Mouse (Mus musculus) forebrain, embryonic 15.5 days (tissue): ENCODE results near the gene Tbx2. TPM values are rescaled to one million over a fixed set of nuclear protein-coding genes. Genes with fewer than 3 reads are reported as not detected.

Source experiments
- ATAC-seq: fragments of 200-750 bp; cut with Nextera tagmentation; replicated peaks from 2 replicates; pipeline ENCODE4 v1.8.0; 2017; ENCODE audit warnings: mild to moderate bottlenecking, moderate TSS enrichment, moderate library complexity
- H3K27ac ChIP-seq: fragments of 300-500 bp; sonication (generic); replicated peaks from 2 replicates; pipeline ENCODE4 v1.5.1; 2015; ENCODE audit warnings: mild to moderate bottlenecking, inconsistent platforms
- H3K27me3 ChIP-seq: fragments of 300-500 bp; sonication (generic); 2 replicates; pipeline ENCODE4 v1.6.1; 2015; ENCODE audit warnings: inconsistent platforms
- H3K36me3 ChIP-seq: fragments of 300-500 bp; sonication (generic); 2 replicates; pipeline ENCODE4 v1.6.1; 2015; ENCODE audit warnings: mild to moderate bottlenecking, inconsistent platforms
- H3K4me1 ChIP-seq: fragments of 300-500 bp; sonication (generic); 2 replicates; pipeline ENCODE4 v1.6.1; 2015; ENCODE audit warnings: inconsistent platforms
- H3K4me2 ChIP-seq: fragments of 300-500 bp; sonication (generic); replicated peaks from 2 replicates; pipeline ENCODE4 v1.6.1; 2015; ENCODE audit warnings: mild to moderate bottlenecking, inconsistent platforms
- H3K4me3 ChIP-seq: fragments of 300-500 bp; sonication (generic); 2 replicates; pipeline ENCODE4 v1.5.1; 2015; ENCODE audit warnings: mild to moderate bottlenecking, inconsistent platforms
- H3K9ac ChIP-seq: fragments of 300-500 bp; sonication (generic); replicated peaks from 2 replicates; pipeline ENCODE4 v1.6.1; 2015; ENCODE audit warnings: mild to moderate bottlenecking, inconsistent platforms
- H3K9me3 ChIP-seq: fragments of 300-500 bp; sonication (generic); 2 replicates; pipeline ENCODE4 v1.6.1; 2016; ENCODE audit warnings: inconsistent platforms
- WGBS: fragments of 180-500 bp; shearing (Covaris S2); methylation state at CpG from one replicate; pipeline ENCODE4 v1.1.7; 2015; ENCODE audit warnings: mixed read lengths; 5-methylcytosine and 5-hydroxymethylcytosine counted together
- polyA plus RNA-seq: library from polyadenylated mRNA; unstranded; fragments of >200 nt; fragmentation: Nextera tagmentation; extraction: Ambion mirVana; gene quantifications from 2 replicates; pipeline ENCODE4 v1.2.1, GENCODE M21; 2015

Tbx2 gene
- polyA plus RNA-seq, 1 experiment from 2014 or later: 0.76 TPM

GRCm38 (mm10) chr11:85844144-85844965 is 12.0 kb downstream of the Tbx2 start:
- Histone ChIP-seq H3K4me1 (peaks cover 36% of the 10 kb centered on the region), H3K4me3 (peak overlapping the region; percentile 43), H3K9me3 (no peaks in the 10 kb centered on the region), H3K27ac (no peak overlapping the region), H3K27me3 (peaks cover 75% of the 10 kb centered on the region), H3K4me2 (peak overlapping the region; percentile 89), H3K9ac (peak overlapping the region; percentile 40), H3K36me3 (no peaks in the 10 kb centered on the region)
- ATAC-seq: peak; percentile 12; the same call in 1 of the 2 replicates
- under 1% methylated on average over 54 of the region's 54 CpGs for WGBS

- Histone ChIP-seq H3K27ac (no peak overlapping the region), H3K4me2 (no peak overlapping the region), H3K9me3 (no peaks in the 10 kb centered on the region), H3K4me1 (peaks cover 36% of the 10 kb centered on the region), H3K9ac (no peak overlapping the region), H3K27me3 (peaks cover 69% of the 10 kb centered on the region), H3K36me3 (no peaks in the 10 kb centered on the region), H3K4me3 (no peak overlapping the region)
- WGBS: 34% methylated on average over 5 of the region's 5 CpGs
- no peak for ATAC-seq
These were observed 12.6 kb downstream of the Tbx2 start for GRCm38 (mm10) chr11:85844971-85845370.

- no peak overlapping the region for H3K27ac ChIP-seq
- H3K36me3 ChIP-seq: no peaks in the 10 kb centered on the region
- no peak for ATAC-seq
- peaks cover 29% of the 10 kb centered on the region for H3K4me1 ChIP-seq
- H3K27me3 ChIP-seq: peaks cover 59% of the 10 kb centered on the region
- H3K4me2 ChIP-seq: no peak overlapping the region
- no peaks in the 10 kb centered on the region for H3K9me3 ChIP-seq
- H3K9ac ChIP-seq: no peak overlapping the region
- no peak overlapping the region for H3K4me3 ChIP-seq
- 56% methylated on average over 5 of the region's 5 CpGs for WGBS
These were observed 13.6 kb downstream of the Tbx2 start for GRCm38 (mm10) chr11:85845921-85846320.

- H3K9me3 ChIP-seq: no peaks in the 10 kb centered on the region
- H3K9ac ChIP-seq: no peak overlapping the region
- no peaks in the 10 kb centered on the region for H3K36me3 ChIP-seq
- no peak overlapping the region for H3K27ac ChIP-seq
- no peak for ATAC-seq
- H3K4me3 ChIP-seq: no peak overlapping the region
- peaks cover 29% of the 10 kb centered on the region for H3K4me1 ChIP-seq
- WGBS: 44% methylated on average over 4 of the region's 4 CpGs
- H3K27me3 ChIP-seq: peaks cover 54% of the 10 kb centered on the region
- no peak overlapping the region for H3K4me2 ChIP-seq
These were observed 14.2 kb downstream of the Tbx2 start for GRCm38 (mm10) chr11:85846509-85846908.

GRCm38 (mm10) chr11:85849037-85849436 is 16.7 kb downstream of the Tbx2 start:
- Histone ChIP-seq H3K9ac (peak overlapping the region; percentile 40; the same call in 1 of the 2 replicates), H3K36me3 (no peaks in the 10 kb centered on the region), H3K4me1 (peaks cover 8% of the 10 kb centered on the region), H3K4me2 (peak overlapping the region; percentile 54), H3K4me3 (peak overlapping the region; percentile 34), H3K27me3 (peaks cover 31% of the 10 kb centered on the region), H3K27ac (no peak overlapping the region), H3K9me3 (no peaks in the 10 kb centered on the region)
- peak; percentile 75 for ATAC-seq
- 2% methylated on average over 21 of the region's 21 CpGs for WGBS

GRCm38 (mm10) chr11:85850233-85850632 is 17.9 kb downstream of the Tbx2 start, which contains the start of gene Gm11444:
Gene Gm11444, minus strand, starts transcription at chr11:85850333.
- Histone ChIP-seq H3K9me3 (no peaks in the 10 kb centered on the region), H3K9ac (no peak within 1 kb of the TSS; the same call in 1 of the 2 replicates), H3K4me3 (no peak within 1 kb of the TSS), H3K36me3 (no peaks in the 10 kb centered on the region), H3K27me3 (peaks cover 19% of the 10 kb centered on the region), H3K4me2 (no peak within 1 kb of the TSS; the same call in 1 of the 2 replicates), H3K4me1 (0 out of 2 replicates have a peak, but pooled peaks cover 2% of the 10 kb centered on the region), H3K27ac (no peak within 1 kb of the TSS)
- 85% methylated on average over 6 of the region's 6 CpGs for WGBS
- no peak for ATAC-seq

GRCm38 (mm10) chr11:85850758-85851157 is 18.4 kb downstream of the Tbx2 start:
- Histone ChIP-seq H3K9me3 (no peaks in the 10 kb centered on the region), H3K4me2 (no peak overlapping the region), H3K4me3 (no peak overlapping the region), H3K4me1 (0 out of 2 replicates have a peak, but pooled peaks cover 2% of the 10 kb centered on the region), H3K27me3 (peaks cover 14% of the 10 kb centered on the region), H3K27ac (no peak overlapping the region), H3K9ac (no peak overlapping the region), H3K36me3 (no peaks in the 10 kb centered on the region)
- WGBS: 49% methylated on average over 6 of the region's 6 CpGs
- ATAC-seq: no peak

GRCm38 (mm10) chr11:85857997-85858698 is 25.8 kb downstream of the Tbx2 start:
- H3K36me3 ChIP-seq: no peaks in the 10 kb centered on the region
- no peak overlapping the region for H3K4me2 ChIP-seq
- no peak overlapping the region for H3K4me3 ChIP-seq
- H3K27ac ChIP-seq: no peak overlapping the region
- no peaks in the 10 kb centered on the region for H3K9me3 ChIP-seq
- ATAC-seq: no peak
- no peak overlapping the region for H3K9ac ChIP-seq
- 3% methylated on average over 6 of the region's 6 CpGs for WGBS
- no peaks in the 10 kb centered on the region for H3K4me1 ChIP-seq
- H3K27me3 ChIP-seq: 0 out of 2 replicates have a peak, but pooled peaks cover 3% of the 10 kb centered on the region

GRCm38 (mm10) chr11:85864363-85864762 is 32.0 kb downstream of the Tbx2 start:
- no peaks in the 10 kb centered on the region for H3K36me3 ChIP-seq
- no peak overlapping the region for H3K9ac ChIP-seq
- no peak overlapping the region for H3K27ac ChIP-seq
- 40% methylated on average over 7 of the region's 7 CpGs for WGBS
- no peak overlapping the region for H3K4me3 ChIP-seq
- no peaks in the 10 kb centered on the region for H3K9me3 ChIP-seq
- 0 out of 2 replicates have a peak, but pooled peaks cover 3% of the 10 kb centered on the region for H3K27me3 ChIP-seq
- no peak for ATAC-seq
- H3K4me2 ChIP-seq: no peak overlapping the region
- H3K4me1 ChIP-seq: no peaks in the 10 kb centered on the region

GRCm38 (mm10) chr11:85876059-85876788 is 43.9 kb downstream of the Tbx2 start:
- 66% methylated on average over 24 of the region's 24 CpGs for WGBS
- no peaks in the 10 kb centered on the region for H3K4me1 ChIP-seq
- ATAC-seq: no peak
- no peaks in the 10 kb centered on the region for H3K9me3 ChIP-seq
- no peak overlapping the region for H3K9ac ChIP-seq
- no peaks in the 10 kb centered on the region for H3K36me3 ChIP-seq
- H3K27ac ChIP-seq: no peak overlapping the region
- no peak overlapping the region for H3K4me2 ChIP-seq
- H3K4me3 ChIP-seq: no peak overlapping the region
- peaks cover 4% of the 10 kb centered on the region; the same call in 1 of the 2 replicates for H3K27me3 ChIP-seq

GRCm38 (mm10) chr11:85884498-85884897 is 52.1 kb downstream of the Tbx2 start:
- Histone ChIP-seq H3K4me2 (no peak overlapping the region), H3K27ac (no peak overlapping the region), H3K9ac (no peak overlapping the region), H3K36me3 (no peaks in the 10 kb centered on the region), H3K9me3 (no peaks in the 10 kb centered on the region), H3K27me3 (peaks cover 60% of the 10 kb centered on the region), H3K4me1 (peaks cover 9% of the 10 kb centered on the region; the same call in 1 of the 2 replicates), H3K4me3 (no peak overlapping the region)
- WGBS: 39% methylated on average over 4 of the region's 4 CpGs
- no peak for ATAC-seq
